Mouse (Mus musculus) kidney, postnatal 36 days (tissue): ENCODE measurements around the gene Gamt.

Source experiments
- DNase-seq, 2 experiments: peaks; one replicate each; pipeline ENCODE4 v3.0.0; 2021 to 2022; ENCODE audit warnings: mixed read lengths in 2 of 2

Gene Gamt

DNA sequence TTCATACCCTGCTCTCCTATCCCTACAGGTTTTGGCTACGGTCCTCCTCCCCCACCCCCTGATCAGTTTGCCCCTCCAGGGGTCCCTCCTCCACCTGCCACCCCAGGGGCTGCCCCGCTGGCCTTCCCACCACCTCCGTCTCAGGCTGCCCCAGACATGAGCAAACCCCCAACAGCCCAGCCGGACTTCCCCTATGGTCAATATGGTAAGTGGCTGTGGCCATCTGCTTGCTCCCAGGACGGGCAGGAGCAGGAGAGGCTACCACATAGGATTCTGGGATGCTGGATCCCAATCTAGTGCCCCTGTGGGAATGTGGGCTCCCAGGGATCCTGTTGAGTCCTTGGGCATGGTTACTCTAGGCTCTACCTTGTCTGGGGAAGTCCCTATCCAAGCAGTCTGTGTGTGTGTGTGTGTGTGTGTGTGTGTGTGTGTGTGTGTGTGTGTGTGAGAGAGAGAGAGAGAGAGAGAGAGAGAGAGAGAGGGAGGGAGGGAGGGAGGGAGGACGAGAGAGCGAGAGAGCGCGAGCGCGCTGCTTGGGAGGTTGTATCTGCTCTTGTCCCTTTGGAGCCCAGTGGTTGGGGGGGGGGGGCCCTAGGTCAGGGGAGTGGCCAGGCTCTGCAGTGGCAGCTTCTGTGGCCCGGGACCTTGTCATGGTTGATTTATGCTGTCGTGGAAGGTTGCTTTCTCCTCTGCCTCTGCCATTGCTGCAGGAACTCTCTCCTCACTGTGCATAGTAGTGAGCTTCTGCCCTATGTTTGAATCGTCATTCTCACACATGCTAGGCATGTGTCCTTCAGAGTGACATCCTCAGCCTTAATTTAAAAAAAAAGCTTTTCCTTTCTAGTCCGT is 24.6 kb upstream of the Gamt start:
- no peak for DNase-seq

- no peak for DNase-seq
Observed at GRCm38 (mm10) chr10:80282481-80283441, 21.9 kb upstream of the Gamt start.

DNA sequence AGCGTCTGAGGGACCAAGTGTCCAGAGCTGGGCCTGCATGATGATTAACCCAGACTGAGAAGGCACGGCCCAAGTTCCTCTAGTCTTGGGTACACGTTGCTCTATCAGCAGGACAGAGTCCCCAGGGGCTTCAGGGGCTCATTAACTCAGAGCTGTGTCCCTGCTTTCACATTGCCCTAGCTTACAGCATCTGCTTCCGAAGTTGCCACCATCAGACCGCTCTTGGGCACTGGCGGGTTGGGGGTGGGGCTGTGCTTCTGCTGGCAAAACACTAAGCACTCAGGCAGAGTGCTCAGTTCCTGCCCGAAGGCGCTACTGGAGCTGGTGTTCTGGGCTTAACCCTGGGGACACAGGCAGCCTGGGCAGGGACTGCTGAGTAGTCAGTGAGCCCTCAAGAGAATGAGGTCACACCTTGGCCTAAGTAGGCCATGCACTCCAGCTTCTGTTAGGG is 21.1 kb upstream of the Gamt start:
- DNase-seq, result peak; percentile 81 to 84

- DNase-seq, result peak; percentile 87 to 94
Observed at GRCm38 (mm10) chr10:80281304-80281703, 20.5 kb upstream of the Gamt start.

- no peak for DNase-seq
Observed at GRCm38 (mm10) chr10:80279273-80279672, 18.5 kb upstream of the Gamt start.

DNA sequence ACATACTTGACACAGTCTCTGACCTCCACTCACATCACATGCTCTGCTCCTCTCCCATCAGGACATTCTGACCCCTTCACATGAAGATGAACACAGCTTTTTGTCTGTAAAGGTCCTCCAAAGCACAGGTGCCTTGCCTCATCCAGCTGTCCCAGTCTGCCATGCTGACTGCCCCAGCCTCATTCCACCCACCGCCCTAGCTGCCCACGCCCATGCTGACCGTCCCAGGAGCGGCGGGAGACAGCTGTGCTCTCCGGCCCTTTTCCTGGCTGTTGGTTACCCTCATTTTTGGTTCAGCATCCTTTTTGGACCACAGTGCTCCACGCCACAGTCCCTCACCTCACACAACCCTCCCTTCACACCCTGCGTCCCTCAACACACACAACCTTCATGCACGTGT is 17.6 kb upstream of the Gamt start:
- DNase-seq, result no peak

DNA sequence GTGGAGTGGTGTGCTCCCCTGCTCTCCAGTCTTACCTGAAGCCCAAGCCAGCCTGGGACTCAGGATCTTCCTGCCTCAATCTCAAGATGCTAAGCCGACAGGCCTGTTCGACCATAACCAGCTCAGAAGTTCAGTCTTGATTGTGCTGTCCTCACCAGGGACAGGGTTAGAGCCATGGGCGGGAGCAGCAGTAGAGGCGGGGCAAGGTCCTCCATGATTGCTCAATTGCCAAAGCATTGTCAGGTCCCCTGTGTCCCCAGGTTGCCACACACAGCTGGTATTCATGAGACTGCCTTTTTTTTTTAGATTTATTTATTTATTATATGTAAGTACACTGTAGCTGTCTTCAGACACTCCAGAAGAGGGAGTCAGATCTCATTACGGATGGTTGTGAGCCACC is 15.4 kb upstream of the Gamt start:
- no peak for DNase-seq

GRCm38 (mm10) chr10:80273847-80274246 is 13.0 kb upstream of the Gamt start:
- no peak for DNase-seq

DNA sequence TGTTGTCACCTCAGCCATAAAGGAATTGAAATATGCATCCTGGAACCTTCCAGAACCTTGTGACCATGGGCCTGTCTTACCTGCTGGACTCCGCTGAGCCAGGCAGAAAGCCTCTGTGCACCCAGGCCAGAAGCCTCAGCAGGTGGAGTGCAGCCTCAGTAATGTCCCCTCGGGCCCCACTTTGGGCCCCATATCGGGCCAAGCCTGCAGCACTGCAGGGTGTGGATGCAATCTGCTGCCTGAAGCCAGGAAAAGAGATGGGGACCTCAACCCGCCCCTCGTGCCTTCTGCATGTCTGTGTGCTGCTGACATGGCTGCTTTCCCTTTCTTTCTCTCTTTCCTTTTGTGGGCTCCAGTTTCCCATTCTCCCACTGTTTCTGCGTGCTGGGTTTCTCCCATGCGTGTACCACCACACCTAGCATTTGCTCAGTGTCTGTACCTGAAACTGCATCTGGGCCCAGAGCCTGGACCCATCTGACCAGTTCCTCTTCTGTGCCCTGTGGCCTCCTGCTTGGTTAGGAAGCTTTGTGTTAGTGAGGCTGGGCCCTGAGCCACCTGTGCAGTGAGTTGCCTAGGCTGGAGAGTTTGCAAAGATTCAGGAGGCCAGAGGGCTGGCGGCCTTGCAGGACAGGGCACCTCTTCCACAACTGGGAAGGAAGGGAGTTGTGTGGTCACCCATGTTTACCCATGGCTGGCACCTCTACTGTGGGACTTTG is 11.2 kb upstream of the Gamt start:
- no peak for DNase-seq

- no peak for DNase-seq
Observed at GRCm38 (mm10) chr10:80271186-80271843, 10.5 kb upstream of the Gamt start.

- peak; percentile 79 to 85 for DNase-seq
Observed at GRCm38 (mm10) chr10:80270734-80271181, 9.9 kb upstream of the Gamt start.

DNA sequence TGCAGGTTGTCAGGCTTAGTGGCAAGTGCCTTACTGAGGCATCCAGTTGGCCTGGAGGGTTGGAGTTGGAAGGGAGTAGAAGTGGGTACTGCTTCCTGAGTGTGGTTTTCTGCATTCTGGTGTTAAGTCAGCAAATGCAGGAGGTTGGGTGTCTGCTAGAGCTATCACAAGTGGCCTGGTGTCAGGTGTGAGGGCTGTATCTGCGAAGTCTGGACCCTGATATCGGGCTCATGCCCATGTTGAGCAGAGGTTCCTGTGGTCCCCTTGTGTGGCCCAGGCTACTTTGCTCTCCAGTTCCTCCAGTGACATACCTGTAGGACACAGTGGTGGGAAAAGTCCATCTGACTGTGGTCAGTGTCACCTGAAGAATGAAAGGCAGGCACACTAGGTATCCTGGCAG is 9.3 kb upstream of the Gamt start:
- no peak for DNase-seq

GRCm38 (mm10) chr10:80265149-80265486 is 4.3 kb upstream of the Gamt start:
- no peak for DNase-seq

- DNase-seq, result peak; percentile 100
Observed at GRCm38 (mm10) chr10:80264341-80265148, 3.7 kb upstream of the Gamt start.

DNA sequence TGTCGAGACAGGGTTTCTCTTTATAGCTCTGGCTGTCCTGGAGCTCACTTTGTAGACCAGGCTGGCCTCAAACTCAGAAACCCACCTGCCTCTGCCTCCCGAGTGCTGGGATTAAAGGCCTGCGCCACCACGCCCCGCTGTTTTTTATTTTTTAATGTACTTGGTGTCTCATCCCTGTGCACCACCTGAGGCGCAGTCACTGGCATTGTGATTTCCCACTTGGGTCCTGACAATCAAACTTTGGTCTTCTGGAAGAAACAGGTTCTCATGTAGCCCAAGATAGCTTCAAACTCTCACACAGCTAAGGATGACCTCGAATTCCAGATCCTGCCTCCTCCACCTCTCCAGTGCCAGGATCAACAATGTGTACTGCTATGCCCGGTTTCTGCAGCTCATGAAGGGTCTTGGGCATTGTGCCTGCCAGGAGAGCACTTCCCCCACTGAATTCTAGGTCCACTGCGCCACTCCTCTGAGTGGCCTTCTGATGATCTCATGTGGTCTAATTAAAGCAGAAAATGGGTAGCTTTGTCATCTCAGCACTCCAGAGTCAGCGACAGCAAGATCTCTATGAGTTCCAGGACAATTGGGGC is 2.1 kb upstream of the Gamt start:
- no peak for DNase-seq

- DNase-seq, result no peak
Observed at GRCm38 (mm10) chr10:80262169-80262568, 1.4 kb upstream of the Gamt start.

DNA sequence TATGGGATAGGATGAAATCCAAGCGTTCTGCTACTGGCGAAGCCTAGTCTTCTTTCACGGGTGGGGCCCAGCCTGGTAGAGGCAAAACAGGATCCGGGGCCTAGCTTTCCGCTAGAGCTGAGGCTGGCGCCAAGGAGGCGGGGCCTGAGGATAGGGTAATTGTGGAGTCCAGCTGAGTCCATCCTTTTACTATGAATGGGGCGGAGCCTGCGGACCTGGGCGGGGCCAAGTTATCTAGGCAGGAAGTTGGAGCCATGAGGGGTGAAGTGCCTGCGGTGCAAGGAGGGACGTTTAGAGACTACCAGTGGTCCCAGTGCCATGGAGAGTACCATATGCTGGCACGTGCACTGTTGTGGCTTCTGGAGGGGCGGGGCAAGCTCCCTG is 765 bp upstream of the Gamt start:
- peak; percentile 100 for DNase-seq

DNA sequence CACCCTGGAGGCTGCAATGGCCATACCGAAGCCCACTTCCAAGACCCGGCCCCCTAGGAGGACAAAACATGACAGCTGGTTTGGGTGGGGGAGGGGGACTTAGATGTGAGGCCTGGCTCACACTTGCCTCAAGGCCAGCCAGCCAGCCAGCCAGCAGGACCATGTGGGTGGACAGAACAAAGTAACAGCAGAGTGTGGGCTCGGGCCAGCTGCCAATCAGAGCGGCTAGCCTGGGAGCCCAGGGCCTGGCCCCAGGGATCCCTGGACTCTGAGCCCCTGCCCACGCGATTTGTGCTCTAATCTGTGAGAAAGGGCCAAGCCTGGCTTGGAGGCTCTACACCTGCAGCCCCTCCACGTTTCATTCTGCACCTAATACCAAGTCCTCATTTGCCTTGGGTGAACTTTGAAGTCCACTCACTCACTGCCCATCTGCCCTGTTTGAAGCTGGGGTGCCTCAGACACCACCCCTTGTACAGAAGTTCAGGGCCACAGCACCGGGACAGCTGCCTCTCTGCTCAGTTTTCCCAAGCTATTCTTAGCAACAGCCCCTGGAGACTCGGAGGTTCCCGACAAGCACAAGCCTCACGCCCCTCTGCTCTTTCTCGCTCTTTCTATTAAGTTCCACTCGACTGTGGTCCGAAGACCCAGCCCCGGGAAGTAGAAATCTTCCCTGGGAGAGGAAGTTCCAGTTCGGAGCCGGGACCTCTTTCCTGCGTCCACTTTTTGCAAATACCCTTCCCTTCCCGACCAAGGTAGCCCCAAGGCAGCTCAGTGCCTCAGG is 761 bp downstream of the Gamt start:
- peak; percentile 88 to 91 for DNase-seq

- DNase-seq, result no peak
Observed at GRCm38 (mm10) chr10:80259463-80259805, 1.4 kb downstream of the Gamt start.

DNA sequence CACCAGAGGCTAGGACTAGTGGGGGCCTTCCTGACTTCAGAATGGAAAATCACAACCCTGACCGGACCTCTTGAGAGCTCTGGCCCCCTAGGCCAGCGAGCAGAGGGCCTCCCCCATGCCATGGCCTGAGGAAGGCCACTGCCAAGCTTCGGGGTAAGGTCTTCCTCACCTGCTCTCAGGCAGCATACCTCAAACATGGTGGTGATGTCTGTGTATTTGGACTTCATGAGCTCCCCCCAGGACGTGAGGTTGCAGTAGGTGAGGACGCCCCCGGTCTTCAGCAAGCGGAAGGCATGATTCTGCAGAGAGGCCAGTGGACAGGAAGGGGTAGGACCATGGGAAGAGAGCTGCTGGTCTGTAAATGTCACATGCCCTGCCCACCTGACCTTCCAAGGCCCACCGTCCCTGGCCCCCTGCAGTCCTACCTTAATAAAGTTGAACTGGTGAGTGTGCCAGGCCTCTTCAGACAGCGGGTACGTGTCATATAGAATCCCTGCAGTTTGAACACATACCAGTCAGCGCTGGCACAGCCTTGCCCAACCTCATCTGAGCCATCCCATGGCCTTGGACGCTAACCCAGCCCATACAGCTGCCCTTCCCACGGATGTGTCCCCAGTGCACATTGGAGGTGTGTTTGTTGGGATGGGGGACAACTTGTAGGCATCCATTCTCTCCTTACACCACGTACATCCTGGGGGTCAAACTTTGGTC is 1.9 kb downstream of the Gamt start:
- DNase-seq, result no peak
